Mouse (Mus musculus) layer of hippocampus, postnatal 10 days (tissue): ENCODE data around the gene Psmb5. TPM values are rescaled to one million over a fixed set of nuclear protein-coding genes. Genes with fewer than 3 reads are reported as not detected.

ENCODE experiments used
- DNase-seq, 2 experiments: peaks; one replicate each; pipeline ENCODE4 v3.0.0; 2021; ENCODE audit warnings: low spot score in 2 of 2
- long read RNA-seq: library from polyadenylated mRNA; stranded (forward); transcript quantifications from one replicate; pipeline ENCODE4 v2.0.0, GENCODE M21; 2023
- total RNA-seq, 2 experiments: library from RNA; stranded (reverse); gene quantifications; 2 replicates each; pipeline ENCODE4 v1.2.3; 2021

Gene Psmb5
- 100 to 1,000 TPM; 201 to 217 TPM for total RNA-seq
- long read RNA-seq, transcript Psmb5-201 (3 exons, 899 nt): major isoform, 284 of 302 reads
- long read RNA-seq, partial matches to known transcripts: 17 of 302 reads
- long read RNA-seq, other reads (novel, unspliced or antisense): 1 of 302 reads

GRCm38 (mm10) chr14:54617897-54618365 is at the start of gene Psmb5:
Gene Psmb5 (minus strand): TSS chr14:54618022.
- peak; percentile 89 to 90 for DNase-seq

GRCm38 (mm10) chr14:54664477-54665222 is 46.8 kb upstream of the Psmb5 start:
- no peak for DNase-seq

- no peak for DNase-seq
Measured at GRCm38 (mm10) chr14:54660009-54660408, 42.2 kb upstream of the Psmb5 start.

- DNase-seq: peak; percentile 77 to 83
Measured at GRCm38 (mm10) chr14:54653496-54653895, 35.7 kb upstream of the Psmb5 start.

GRCm38 (mm10) chr14:54652787-54653186 is 35.0 kb upstream of the Psmb5 start:
- no peak for DNase-seq

GRCm38 (mm10) chr14:54651556-54651955 is 33.7 kb upstream of the Psmb5 start:
- DNase-seq: no peak

GRCm38 (mm10) chr14:54650621-54651454 is 33.0 kb upstream of the Psmb5 start:
- peak; percentile 87 to 89 for DNase-seq

- no peak for DNase-seq
Measured at GRCm38 (mm10) chr14:54647900-54648299, 30.1 kb upstream of the Psmb5 start.

- no peak for DNase-seq
Measured at GRCm38 (mm10) chr14:54646898-54647636, 29.2 kb upstream of the Psmb5 start.

GRCm38 (mm10) chr14:54646455-54646854 is 28.6 kb upstream of the Psmb5 start:
- no peak for DNase-seq

- no peak for DNase-seq
Measured at GRCm38 (mm10) chr14:54644294-54644693, 26.5 kb upstream of the Psmb5 start.

GRCm38 (mm10) chr14:54643011-54643410 is 25.2 kb upstream of the Psmb5 start:
- no peak for DNase-seq

- DNase-seq: peak in 1 of 2 experiments; percentile 36
Measured at GRCm38 (mm10) chr14:54642224-54642944, 24.6 kb upstream of the Psmb5 start.

GRCm38 (mm10) chr14:54641305-54641969 is 23.6 kb upstream of the Psmb5 start, which contains the start of gene Cdh24:
Gene Cdh24 (minus strand): TSS chr14:54641364.
- peak; percentile 95 to 96 for DNase-seq

- DNase-seq: no peak
Measured at GRCm38 (mm10) chr14:54640946-54641304, 23.1 kb upstream of the Psmb5 start, which contains the start of gene Gm17606. Gene Gm17606 (plus strand): TSS chr14:54640952.

GRCm38 (mm10) chr14:54640121-54640520 is 22.3 kb upstream of the Psmb5 start:
- DNase-seq: no peak

- peak; percentile 43 to 65 for DNase-seq
Measured at GRCm38 (mm10) chr14:54638210-54638609, 20.4 kb upstream of the Psmb5 start.

GRCm38 (mm10) chr14:54636954-54637353 is 19.1 kb upstream of the Psmb5 start:
- peak; percentile 65 to 67 for DNase-seq

- DNase-seq: no peak
Measured at GRCm38 (mm10) chr14:54634182-54634581, 16.4 kb upstream of the Psmb5 start.

GRCm38 (mm10) chr14:54632252-54632651 is 14.4 kb upstream of the Psmb5 start:
- no peak for DNase-seq
